Mouse (Mus musculus): Measurements from ENCODE around the gene Fndc4.

Fndc4 gene

GRCm38 (mm10) chr5:31255971-31256370, 39.9 kb downstream of the Fndc4 start:
- no peak for DNase-seq

GRCm38 (mm10) chr5:31255381-31255780, 40.5 kb downstream of the Fndc4 start:
- DNase-seq = no peak

GRCm38 (mm10) chr5:31254901-31255300, 41.0 kb downstream of the Fndc4 start:
- DNase-seq = no peak

- DNase-seq = peak; percentile 71 to 77
Observed at GRCm38 (mm10) chr5:31254452-31254851, 41.4 kb downstream of the Fndc4 start.

- DNase-seq = no peak
Observed at GRCm38 (mm10) chr5:31253806-31254205, 42.1 kb downstream of the Fndc4 start.

GRCm38 (mm10) chr5:31252795-31253545, 42.9 kb downstream of the Fndc4 start:
- DNase-seq = no peak

- no peak for DNase-seq
Observed at GRCm38 (mm10) chr5:31252151-31252550, 43.7 kb downstream of the Fndc4 start.

GRCm38 (mm10) chr5:31251541-31252101, 44.3 kb downstream of the Fndc4 start, which contains the start of gene Krtcap3:
TSS of gene Krtcap3 (plus strand) at chr5:31251691.
- peak; percentile 74 to 86 for DNase-seq

GRCm38 (mm10) chr5:31250716-31251115, 45.2 kb downstream of the Fndc4 start:
- DNase-seq = no peak

Measured in lung, postnatal 4 days (tissue).